Mouse (Mus musculus) embryo, embryonic 10 days (tissue): Measurements from ENCODE around the gene Chn2.
A peak's percentile ranks its signal among the peaks of the same experiment; 100 is the strongest.

Experiments
- DNase-seq: peaks from one replicate; pipeline ENCODE4 v3.0.0-alpha.2; 2015; ENCODE audit warnings: low spot score

Gene Chn2

GRCm38 (mm10) chr6:54200031-54200722 is 160.8 kb downstream of the Chn2 start:
- no peak for DNase-seq

GRCm38 (mm10) chr6:54202311-54203020 is 163.1 kb downstream of the Chn2 start:
- DNase-seq: no peak

- DNase-seq: no peak
Measured at GRCm38 (mm10) chr6:54203316-54203715, 164.0 kb downstream of the Chn2 start.

GRCm38 (mm10) chr6:54203926-54204325 is 164.6 kb downstream of the Chn2 start:
- DNase-seq: no peak

GRCm38 (mm10) chr6:54204931-54205330 is 165.6 kb downstream of the Chn2 start:
- peak; percentile 68 for DNase-seq

- DNase-seq: no peak
Measured at GRCm38 (mm10) chr6:54205471-54205870, 166.1 kb downstream of the Chn2 start.

GRCm38 (mm10) chr6:54206221-54206738 is 166.9 kb downstream of the Chn2 start:
- DNase-seq: no peak

- DNase-seq: no peak
Measured at GRCm38 (mm10) chr6:54208786-54209185, 169.4 kb downstream of the Chn2 start.

GRCm38 (mm10) chr6:54210971-54211370 is 171.6 kb downstream of the Chn2 start:
- DNase-seq: no peak

- no peak for DNase-seq
Measured at GRCm38 (mm10) chr6:54211939-54212338, 172.6 kb downstream of the Chn2 start.

- no peak for DNase-seq
Measured at GRCm38 (mm10) chr6:54213743-54214142, 174.4 kb downstream of the Chn2 start.

GRCm38 (mm10) chr6:54215636-54216035 is 176.3 kb downstream of the Chn2 start:
- DNase-seq: no peak

GRCm38 (mm10) chr6:54216512-54216911 is 177.2 kb downstream of the Chn2 start:
- no peak for DNase-seq

GRCm38 (mm10) chr6:54220124-54220523 is 180.8 kb downstream of the Chn2 start:
- no peak for DNase-seq

GRCm38 (mm10) chr6:54223529-54223928 is 184.2 kb downstream of the Chn2 start:
- DNase-seq: peak; percentile 37

- no peak for DNase-seq
Measured at GRCm38 (mm10) chr6:54224325-54224724, 185.0 kb downstream of the Chn2 start.

GRCm38 (mm10) chr6:54225327-54225726 is 186.0 kb downstream of the Chn2 start:
- peak; percentile 16 for DNase-seq

GRCm38 (mm10) chr6:54227061-54227460 is 187.7 kb downstream of the Chn2 start:
- no peak for DNase-seq

- DNase-seq: no peak
Measured at GRCm38 (mm10) chr6:54228421-54228820, 189.1 kb downstream of the Chn2 start.

GRCm38 (mm10) chr6:54228874-54229273 is 189.5 kb downstream of the Chn2 start:
- DNase-seq: peak; percentile 86

GRCm38 (mm10) chr6:54231769-54232558 is 192.6 kb downstream of the Chn2 start:
- no peak for DNase-seq

- DNase-seq: no peak
Measured at GRCm38 (mm10) chr6:54236441-54236840, 197.1 kb downstream of the Chn2 start.

GRCm38 (mm10) chr6:54241761-54242160 is 202.4 kb downstream of the Chn2 start:
- no peak for DNase-seq
